Mouse (Mus musculus) left cerebral cortex, postnatal 36 days (tissue): Measurements from ENCODE around the gene Sdr9c7. TPM values are rescaled to one million over a fixed set of nuclear protein-coding genes. Genes with fewer than 3 reads are reported as not detected.
"Not testable (repeated sequence)": the region's sequence is repeated elsewhere in the genome, so short reads cannot be mapped to it uniquely, and the experiment has no call there.

Source experiments
- DNase-seq, 2 experiments: peaks; one replicate each; pipeline ENCODE4 v3.0.0; 2021 to 2022; ENCODE audit warnings: low spot score in 2 of 2, mixed read lengths in 1 of 2
- intact Hi-C: fragments of 180-260 bp; cut with DNase I; formaldehyde crosslinking; loops from one replicate; pipeline ENCODE4 v1.15.1; 2025
- total RNA-seq, 2 experiments: library from RNA; stranded (reverse); gene quantifications; 2 replicates each; pipeline ENCODE4 v1.2.3; 2021

Gene Sdr9c7
- total RNA-seq: not detected

GRCm38 (mm10) chr10:127898218-127898617, at the start of gene Sdr9c7:
Gene Sdr9c7 (plus strand): TSS chr10:127898518.
- DNase-seq: no peak
- intact Hi-C loops: no loop called here

- intact Hi-C loops: no loop called here
- no peak for DNase-seq
Observed at GRCm38 (mm10) chr10:127849628-127850027, 48.7 kb upstream of the Sdr9c7 start, which contains the start of gene Rdh19. Gene Rdh19 (plus strand): TSS chr10:127849928.

- intact Hi-C loops: no loop called here
- no peak for DNase-seq
Observed at GRCm38 (mm10) chr10:127856376-127856775, 41.9 kb upstream of the Sdr9c7 start.

GRCm38 (mm10) chr10:127864931-127865330, 33.4 kb upstream of the Sdr9c7 start:
- no peak for DNase-seq
- intact Hi-C loops: no loop called here

GRCm38 (mm10) chr10:127866232-127866631, 32.1 kb upstream of the Sdr9c7 start, which contains the start of gene Rdh16f2:
Gene Rdh16f2 (plus strand): TSS chr10:127866474.
- intact Hi-C loops: no loop called here
- no peak for DNase-seq

- intact Hi-C loops: loop anchor here (5.0 kb wide), 1 partner anchor 65 kb away; no protein-coding TSS in a partner anchor
- no peak for DNase-seq
Observed at GRCm38 (mm10) chr10:127872484-127872883, 25.8 kb upstream of the Sdr9c7 start.

- intact Hi-C loops: no loop called here
Observed at GRCm38 (mm10) chr10:127877681-127878080, 20.6 kb upstream of the Sdr9c7 start.

GRCm38 (mm10) chr10:127878262-127879057, 19.9 kb upstream of the Sdr9c7 start:
- intact Hi-C loops: no loop called here

More at GRCm38 (mm10) chr10:127877681-127878080, 20.6 kb upstream of the Sdr9c7 start:
- DNase-seq: no peak

GRCm38 (mm10) chr10:127879155-127879688, 19.1 kb upstream of the Sdr9c7 start:
- intact Hi-C loops: no loop called here

More at GRCm38 (mm10) chr10:127878262-127879057, 19.9 kb upstream of the Sdr9c7 start:
- DNase-seq: no peak

GRCm38 (mm10) chr10:127881041-127881440, 17.3 kb upstream of the Sdr9c7 start:
- intact Hi-C loops: no loop called here
- DNase-seq: no peak

More at GRCm38 (mm10) chr10:127879155-127879688, 19.1 kb upstream of the Sdr9c7 start:
- no peak for DNase-seq

GRCm38 (mm10) chr10:127886551-127886950, 11.8 kb upstream of the Sdr9c7 start:
- no peak for DNase-seq
- intact Hi-C loops: no loop called here

GRCm38 (mm10) chr10:127886971-127887370, 11.3 kb upstream of the Sdr9c7 start:
- DNase-seq: no peak
- intact Hi-C loops: no loop called here

GRCm38 (mm10) chr10:127888605-127889004, 9.7 kb upstream of the Sdr9c7 start, which contains the start of gene Rdh7:
Gene Rdh7 (minus strand): TSS chr10:127888817.
- intact Hi-C loops: no loop called here
- no peak for DNase-seq

- intact Hi-C loops: no loop called here
- no peak for DNase-seq
Observed at GRCm38 (mm10) chr10:127891481-127891880, 6.8 kb upstream of the Sdr9c7 start.

GRCm38 (mm10) chr10:127893163-127894022, 4.9 kb upstream of the Sdr9c7 start:
- intact Hi-C loops, DNase-seq: not testable (repeated sequence)

- DNase-seq: no peak
- intact Hi-C loops: no loop called here
Observed at GRCm38 (mm10) chr10:127896705-127897104, 1.6 kb upstream of the Sdr9c7 start.

- no peak for DNase-seq
- intact Hi-C loops: no loop called here
Observed at GRCm38 (mm10) chr10:127897506-127897905, 812 bp upstream of the Sdr9c7 start.

- intact Hi-C loops: no loop called here
- no peak for DNase-seq
Observed at GRCm38 (mm10) chr10:127899783-127900182, 1.5 kb downstream of the Sdr9c7 start.

GRCm38 (mm10) chr10:127901751-127902150, 3.4 kb downstream of the Sdr9c7 start:
- intact Hi-C loops: no loop called here

GRCm38 (mm10) chr10:127903116-127903515, 4.8 kb downstream of the Sdr9c7 start:
- no peak for DNase-seq
- intact Hi-C loops: no loop called here

More at GRCm38 (mm10) chr10:127901751-127902150, 3.4 kb downstream of the Sdr9c7 start:
- DNase-seq: no peak
